Comparison of ENCODE assay signal across 14 mouse cellular contexts in genomic region chr5:25062506-25063132, GRCm38 (mm10). TPM values are rescaled to one million over a fixed set of nuclear protein-coding genes. Genes with fewer than 3 reads are reported as not detected.
DNase-seq lines count a peak whose midpoint lies in the region; ATAC-seq and TF ChIP-seq lines count a peak whose summit lies in the region.
"Had no signal": no experiment of that assay in that cellular context is flagged by ENCODE, and none has a peak within 500 bp of the region (broad histone marks: within the 10 kb centered on the region; RNA-seq: fewer than 3 reads in every experiment).

No protein-coding gene starts in this region.

- no peak for TF ChIP-seq POLR2A in lung, adult 2 months (IDR thresholded peaks at IDR 0.05; ENCODE audit: borderline replicate concordance, extremely low read depth, low read depth, low read length)

- intact Hi-C loops in heart, postnatal 10 days (cut with DNase I) = no loop called here

- ATAC-seq in heart, embryonic 12.5 days (ENCODE audit: insufficient number of reproducible peaks, low FRiP score) = no peak
- peak; percentile 23; the same call in 1 of the 2 replicates for ATAC-seq in midbrain, embryonic 16.5 days
- peak; percentile 77 for ATAC-seq in stomach, embryonic 16.5 days (ENCODE audit: insufficient read depth, low FRiP score)

- WGBS in heart, embryonic 12.5 days = 39% methylated on average over 17 of the region's 17 CpGs
- WGBS in midbrain, embryonic 16.5 days = 32% methylated on average over 17 of the region's 17 CpGs
- 41% methylated on average over 17 of the region's 17 CpGs for WGBS in midbrain, embryonic 10.5 days
- WGBS in lung, adult 2 months = 63% methylated on average over 17 of the region's 17 CpGs
- 35% methylated on average over 17 of the region's 17 CpGs for WGBS in stomach, embryonic 16.5 days

- H3K4me1 ChIP-seq in heart, embryonic 12.5 days (replicated peaks) = peaks cover 81% of the 10 kb centered on the region
- peaks cover 13% of the 10 kb centered on the region for H3K4me1 ChIP-seq in midbrain, embryonic 16.5 days (ENCODE audit: control insufficient read depth, insufficient read depth, low read length)
- peaks cover 60% of the 10 kb centered on the region for H3K4me1 ChIP-seq in midbrain, embryonic 10.5 days
- H3K4me1 ChIP-seq in lung, adult 2 months (ENCODE audit: control insufficient read depth, insufficient read depth, low read length) = peaks cover 30% of the 10 kb centered on the region
- H3K4me1 ChIP-seq in stomach, embryonic 16.5 days (ENCODE audit: control insufficient read depth, insufficient read depth, low read length) = peaks cover 45% of the 10 kb centered on the region

- H3K9me3 ChIP-seq in heart, embryonic 12.5 days (replicated peaks) = no peaks in the 10 kb centered on the region
- no peaks in the 10 kb centered on the region for H3K9me3 ChIP-seq in midbrain, embryonic 16.5 days (replicated peaks; ENCODE audit: control insufficient read depth, low read length, poor library complexity, severe bottlenecking)
- no peaks in the 10 kb centered on the region for H3K9me3 ChIP-seq in midbrain, embryonic 10.5 days (replicated peaks)
- H3K9me3 ChIP-seq in stomach, embryonic 16.5 days (replicated peaks; ENCODE audit: control insufficient read depth, low read length) = no peaks in the 10 kb centered on the region
- H3K9me3 ChIP-seq: heart, embryonic 15.5 days; hindbrain, embryonic 15.5 days had no signal

- no peak overlapping the region for H3K9ac ChIP-seq in heart, embryonic 12.5 days
- H3K9ac ChIP-seq in midbrain, embryonic 16.5 days (ENCODE audit: low read depth, low read length) = no peak overlapping the region
- 0 out of 2 replicates have a peak overlapping the region, but pooled peaks have one; percentile 7 for H3K9ac ChIP-seq in stomach, embryonic 16.5 days (ENCODE audit: low read length)
- H3K9ac ChIP-seq: heart, embryonic 15.5 days; hindbrain, embryonic 15.5 days had no signal

- no peaks in the 10 kb centered on the region for H3K36me3 ChIP-seq in heart, embryonic 12.5 days
- H3K36me3 ChIP-seq in midbrain, embryonic 16.5 days (ENCODE audit: control insufficient read depth, insufficient read depth, low read length) = no peaks in the 10 kb centered on the region
- no peaks in the 10 kb centered on the region for H3K36me3 ChIP-seq in midbrain, embryonic 10.5 days
- no peaks in the 10 kb centered on the region for H3K36me3 ChIP-seq in stomach, embryonic 16.5 days (ENCODE audit: control insufficient read depth, insufficient read depth, low read length)
- H3K36me3 ChIP-seq: heart, embryonic 15.5 days; hindbrain, embryonic 15.5 days had no signal

- H3K4me2 ChIP-seq in heart, embryonic 12.5 days = peak overlapping the region; percentile 29; the same call in 1 of the 2 replicates
- H3K4me2 ChIP-seq in midbrain, embryonic 16.5 days (ENCODE audit: low read length) = peak overlapping the region; percentile 14; the same call in 1 of the 2 replicates
- H3K4me2 ChIP-seq in stomach, embryonic 16.5 days (ENCODE audit: low read depth, low read length) = no peak overlapping the region
- H3K4me2 ChIP-seq: heart, embryonic 15.5 days; hindbrain, embryonic 15.5 days; liver, embryonic 11.5 days had no signal

- no peak overlapping the region for H3K27ac ChIP-seq in heart, embryonic 12.5 days (ENCODE audit: poor library complexity, severe bottlenecking)
- no peak overlapping the region for H3K27ac ChIP-seq in midbrain, embryonic 16.5 days (ENCODE audit: low read length)
- H3K27ac ChIP-seq in midbrain, embryonic 10.5 days (replicated peaks) = no peak overlapping the region
- 0 out of 2 replicates have a peak overlapping the region, but pooled peaks have one; percentile 55 for H3K27ac ChIP-seq in stomach, embryonic 16.5 days (ENCODE audit: low read length)
- H3K27ac ChIP-seq: heart, embryonic 15.5 days; hindbrain, embryonic 15.5 days had no signal

- DNase-seq in heart, postnatal 10 days = no peak
- DNase-seq in midbrain, embryonic 10.5 days (ENCODE audit: low spot score) = no peak
- DNase-seq in lung, adult 2 months = peak; percentile 51
- no peak for DNase-seq in right cerebral cortex, postnatal 10 days (ENCODE audit: low spot score in 2 of 2)
- no peak for DNase-seq in spleen, adult 12 weeks (ENCODE audit: low spot score)
- DNase-seq: adrenal gland, adult 2 months; cerebellum, adult 11 months; kidney, postnatal 4 days had no signal

- TF ChIP-seq CTCF in lung, adult 2 months (IDR thresholded peaks at IDR 0.05; ENCODE audit: insufficient read depth, low read length) = no peak

- no peak overlapping the region for H3K4me3 ChIP-seq in heart, embryonic 12.5 days
- no peak overlapping the region for H3K4me3 ChIP-seq in midbrain, embryonic 16.5 days (ENCODE audit: low read depth, low read length)
- no peak overlapping the region for H3K4me3 ChIP-seq in midbrain, embryonic 10.5 days
- no peak overlapping the region for H3K4me3 ChIP-seq in lung, adult 2 months (replicated peaks; ENCODE audit: extremely low read depth, low read depth, low read length)
- no peak overlapping the region for H3K4me3 ChIP-seq in stomach, embryonic 16.5 days (replicated peaks; ENCODE audit: low read length)
- H3K4me3 ChIP-seq: heart, embryonic 15.5 days; hindbrain, embryonic 15.5 days had no signal

- peaks cover 30% of the 10 kb centered on the region for H3K27me3 ChIP-seq in heart, embryonic 12.5 days (replicated peaks)
- no peaks in the 10 kb centered on the region for H3K27me3 ChIP-seq in midbrain, embryonic 16.5 days (ENCODE audit: control insufficient read depth, insufficient read depth, low read depth, low read length)
- peaks cover 44% of the 10 kb centered on the region for H3K27me3 ChIP-seq in midbrain, embryonic 10.5 days (ENCODE audit: low read depth, poor library complexity, severe bottlenecking)
- no peaks in the 10 kb centered on the region for H3K27me3 ChIP-seq in stomach, embryonic 16.5 days (ENCODE audit: control insufficient read depth, insufficient read depth, low read length)
- H3K27me3 ChIP-seq: hindbrain, embryonic 15.5 days had no signal

RNA-seq across cellular contexts. Expression of gene Prkag2, which starts 37.8 kb away (rescaled TPM):
- polyA plus RNA-seq in heart, embryonic 12.5 days (2016; fragmentation: Nextera tagmentation; extraction: Ambion mirVana) = 105 and 107 TPM in 2 replicates
- total RNA-seq in heart, postnatal 10 days (2021) = 10 to 100 TPM; 82.5 to 85.2 TPM
- 112 and 118 TPM in 2 replicates for polyA plus RNA-seq in midbrain, embryonic 16.5 days (2015; fragmentation: Nextera tagmentation; extraction: Ambion mirVana)
- polyA plus RNA-seq in midbrain, embryonic 10.5 days (2016; fragmentation: Nextera tagmentation; extraction: Ambion mirVana) = 48.7 and 49.6 TPM in 2 replicates
- 10.9 and 18.0 TPM in 2 replicates for polyA plus RNA-seq in lung, adult 2 months (2012; rRNA removed)
- 42.5 and 43.7 TPM in 2 replicates for polyA plus RNA-seq in stomach, embryonic 16.5 days (2015; fragmentation: Nextera tagmentation; extraction: Ambion mirVana)
